Mouse (Mus musculus): ENCODE measurements around the gene Arl5c. TPM values are rescaled to one million over a fixed set of nuclear protein-coding genes. Genes with fewer than 3 reads are reported as not detected.

The Arl5c gene
- total RNA-seq, 2 experiments from 2014 or later, result 0.76 to 0.94 TPM

- no peak for DNase-seq (ENCODE audit: low spot score in 2 of 2)
These were observed 710 bp upstream of the Arl5c start for GRCm38 (mm10) chr11:97996691-97997090.

GRCm38 (mm10) chr11:97994539-97995100, 1.4 kb downstream of the Arl5c start:
- DNase-seq (ENCODE audit: low spot score in 2 of 2), result peak in 1 of 2 experiments; percentile 80

- DNase-seq (ENCODE audit: low spot score in 2 of 2), result peak; percentile 81 to 95
These were observed 7.4 kb downstream of the Arl5c start for GRCm38 (mm10) chr11:97988530-97989096.

DNA sequence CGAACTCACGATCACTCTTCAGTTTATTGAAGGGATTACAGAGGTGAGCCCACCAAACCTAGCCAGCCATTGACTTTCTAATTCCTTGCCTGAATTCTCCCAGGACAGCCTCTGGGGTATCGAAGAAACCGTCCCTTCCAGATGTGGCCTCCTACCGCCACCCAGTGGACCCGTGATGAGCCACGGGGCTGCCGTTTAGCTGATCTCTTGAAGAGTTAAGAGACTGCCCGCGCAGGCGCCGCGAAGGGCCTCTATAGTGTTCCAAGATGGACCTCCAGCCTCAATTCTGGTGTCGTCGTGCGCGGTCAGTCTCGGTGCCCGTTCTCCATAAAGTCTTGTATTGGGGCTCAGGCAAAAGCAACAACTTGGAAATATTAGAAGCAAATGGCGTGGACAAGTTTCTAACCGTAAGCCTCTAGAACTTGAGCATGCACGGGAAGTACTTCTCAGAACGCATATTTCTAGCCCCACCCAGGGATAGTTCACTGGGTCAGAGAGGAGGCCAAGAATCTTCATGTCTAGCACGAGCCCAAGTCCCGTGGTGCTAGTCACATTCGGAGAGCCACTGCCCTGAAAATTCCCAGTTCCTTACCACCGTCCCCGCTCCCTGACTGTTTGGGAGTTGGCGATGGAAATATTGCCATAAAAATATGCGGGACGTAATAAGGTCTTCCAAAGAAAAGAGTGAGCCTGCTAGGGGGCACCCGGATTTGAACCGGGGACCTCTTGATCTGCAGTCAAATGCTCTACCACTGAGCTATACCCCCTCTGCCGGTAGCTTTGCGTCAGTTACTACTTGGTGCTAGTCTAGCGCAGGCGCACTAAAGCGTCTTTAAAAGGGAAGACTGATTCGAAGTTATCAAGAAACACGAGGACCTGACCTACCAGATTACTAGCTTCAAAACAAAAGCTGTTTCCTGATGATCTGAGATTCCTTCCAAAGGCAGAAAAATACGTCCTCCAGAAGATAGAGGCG, 8.1 kb downstream of the Arl5c start:
- DNase-seq (ENCODE audit: low spot score in 2 of 2), result peak; percentile 95 to 98

DNA sequence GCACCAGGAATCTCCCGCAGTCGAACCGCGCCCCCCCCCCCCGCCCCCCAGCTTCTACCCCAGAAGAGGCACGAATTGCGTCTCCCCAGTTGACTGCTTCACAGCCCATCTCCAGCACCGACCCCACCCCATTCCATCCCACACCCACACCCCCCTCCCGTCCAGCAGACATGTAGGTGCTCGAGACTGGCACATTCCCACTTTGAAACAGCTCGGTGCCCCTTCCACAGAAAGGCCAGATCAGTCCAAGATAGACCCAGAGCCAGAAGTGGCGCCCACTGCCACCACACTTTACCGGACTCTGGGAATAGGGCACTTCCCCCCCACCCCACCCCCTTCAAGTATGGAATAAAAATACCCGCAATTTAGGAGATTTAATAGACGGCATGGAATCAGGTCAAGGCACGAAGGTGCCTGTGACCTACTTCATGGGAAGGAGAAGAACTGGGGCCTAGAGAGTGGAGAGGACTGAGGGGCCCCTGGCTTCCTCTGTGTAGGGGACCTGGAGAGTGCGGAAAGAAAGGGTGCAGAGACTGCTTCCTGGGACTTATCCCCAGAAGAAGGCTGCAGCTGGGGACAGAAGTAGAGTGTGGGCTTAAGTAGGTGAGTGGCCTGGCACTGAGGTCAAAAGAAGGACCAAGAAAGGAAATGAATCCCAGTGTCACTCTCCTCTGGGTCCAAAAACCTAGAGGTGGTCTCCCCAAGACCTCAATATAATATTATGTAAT, 9.1 kb downstream of the Arl5c start:
- no peak for DNase-seq (ENCODE audit: low spot score in 2 of 2)

- DNase-seq (ENCODE audit: low spot score in 2 of 2), result no peak
These were observed 10.0 kb downstream of the Arl5c start, which contains the start of gene Plxdc1 for GRCm38 (mm10) chr11:97985727-97986677. Gene Plxdc1, minus strand, starts transcription at chr11:97986444.

DNA sequence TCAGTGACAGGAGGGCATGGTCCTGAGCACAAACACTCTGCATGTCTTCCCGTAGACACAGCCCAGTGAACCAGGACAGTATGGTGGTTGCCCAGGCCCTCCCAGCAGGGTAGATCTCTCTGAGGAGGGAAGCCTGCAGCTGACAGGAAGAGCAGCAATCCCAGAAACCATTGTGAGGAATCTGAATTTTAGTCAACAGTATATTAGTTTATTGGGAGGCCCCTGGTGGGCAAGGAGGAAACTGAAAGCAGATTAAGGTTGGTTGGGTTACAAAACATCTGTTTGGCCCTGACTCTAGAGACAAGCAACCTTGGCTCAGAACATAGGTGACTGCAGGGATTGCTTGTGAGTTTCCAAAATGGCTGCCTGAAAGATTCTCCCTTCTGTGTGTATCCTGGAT, 12.0 kb downstream of the Arl5c start:
- no peak for DNase-seq (ENCODE audit: low spot score in 2 of 2)

- DNase-seq (ENCODE audit: low spot score in 2 of 2), result no peak
These were observed 12.5 kb downstream of the Arl5c start for GRCm38 (mm10) chr11:97983506-97983905.

GRCm38 (mm10) chr11:97982721-97983120, 13.3 kb downstream of the Arl5c start:
- DNase-seq (ENCODE audit: low spot score in 2 of 2), result no peak

DNA sequence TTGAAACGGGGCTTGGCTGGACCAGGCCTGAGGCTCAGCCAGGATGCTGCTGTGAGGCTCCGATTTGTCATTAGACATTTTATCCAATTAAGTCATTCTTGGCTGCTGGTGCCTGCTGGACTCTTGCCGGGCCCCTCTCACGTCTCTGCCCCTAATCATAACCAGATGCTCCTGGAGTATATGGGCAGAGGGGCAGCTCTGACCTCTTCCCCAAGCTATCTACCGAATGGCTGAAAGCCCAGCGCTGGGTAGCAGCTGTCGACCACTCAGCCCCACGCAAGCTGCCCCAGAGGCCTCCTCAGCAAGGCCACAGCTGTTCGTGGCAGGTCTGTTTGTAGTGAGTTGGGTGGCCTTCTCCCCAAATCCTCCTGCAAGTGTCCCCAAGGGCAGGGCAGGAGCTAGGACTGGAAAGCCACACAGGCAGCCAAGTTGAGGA, 15.4 kb downstream of the Arl5c start:
- DNase-seq (ENCODE audit: low spot score in 2 of 2), result no peak

- no peak for DNase-seq (ENCODE audit: low spot score in 2 of 2)
These were observed 16.0 kb downstream of the Arl5c start for GRCm38 (mm10) chr11:97979824-97980495.

DNA sequence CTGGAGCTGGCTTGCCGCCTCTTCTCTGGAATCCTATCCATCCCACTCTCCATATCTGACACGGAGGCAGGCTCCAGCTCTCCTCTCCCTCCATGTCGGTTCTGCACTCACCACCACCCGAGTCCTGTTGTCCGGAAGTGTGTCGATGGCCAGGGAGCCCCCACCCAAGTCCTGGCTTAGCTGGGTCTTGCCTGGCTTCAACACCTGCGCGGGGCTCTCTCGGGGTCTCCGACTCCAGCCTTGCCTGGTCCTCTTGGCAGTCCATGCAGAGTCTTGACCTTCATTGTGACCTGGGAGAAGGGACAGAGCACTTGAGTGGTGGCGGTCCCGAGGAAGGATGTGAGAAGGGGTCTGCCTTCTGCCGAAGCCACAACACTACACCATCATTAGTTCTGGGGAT, 17.6 kb downstream of the Arl5c start:
- DNase-seq (ENCODE audit: low spot score in 2 of 2), result no peak

GRCm38 (mm10) chr11:97977797-97978196, 18.2 kb downstream of the Arl5c start:
- no peak for DNase-seq (ENCODE audit: low spot score in 2 of 2)

DNA sequence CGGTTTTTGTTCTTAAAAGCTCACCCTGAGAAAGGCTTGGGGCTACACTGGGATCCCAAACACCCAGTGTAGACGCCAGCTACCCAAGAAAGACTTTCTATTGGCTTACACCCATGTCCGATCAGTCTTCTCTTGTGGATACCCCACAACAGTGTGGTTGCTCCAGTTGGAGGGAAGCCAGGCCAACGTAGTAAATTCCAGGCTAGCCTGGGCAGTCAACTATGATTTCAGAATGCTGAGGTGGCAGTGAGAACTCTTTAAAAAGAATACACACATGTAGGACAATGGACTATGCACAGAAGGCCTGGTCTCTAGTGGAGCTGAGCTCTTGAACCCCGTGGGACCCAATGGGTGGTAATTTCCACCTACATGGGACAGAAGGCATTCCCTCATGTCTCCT, 21.2 kb downstream of the Arl5c start:
- no peak for DNase-seq (ENCODE audit: low spot score in 2 of 2)

- DNase-seq (ENCODE audit: low spot score in 2 of 2), result no peak
These were observed 21.8 kb downstream of the Arl5c start for GRCm38 (mm10) chr11:97974141-97974540.

DNA sequence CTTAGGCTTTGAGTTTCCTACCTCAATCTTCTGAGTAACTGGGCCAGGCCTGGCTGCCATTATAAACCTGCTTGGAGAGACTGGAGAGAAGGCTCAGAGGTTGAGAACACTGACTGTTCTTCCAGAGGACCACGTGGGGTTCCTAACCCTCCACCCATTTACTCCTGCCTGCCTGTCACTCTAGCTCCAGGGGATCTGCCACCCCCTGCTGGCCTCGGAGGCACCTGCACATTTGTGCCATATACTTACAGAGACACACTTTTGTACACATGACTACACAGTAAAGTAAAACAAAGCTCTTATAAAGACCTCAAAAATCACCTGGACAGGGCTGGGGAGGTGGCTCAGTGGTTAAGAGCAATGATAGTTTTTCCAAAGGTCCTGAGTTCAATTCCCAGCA, 23.5 kb downstream of the Arl5c start:
- no peak for DNase-seq (ENCODE audit: low spot score in 2 of 2)

DNA sequence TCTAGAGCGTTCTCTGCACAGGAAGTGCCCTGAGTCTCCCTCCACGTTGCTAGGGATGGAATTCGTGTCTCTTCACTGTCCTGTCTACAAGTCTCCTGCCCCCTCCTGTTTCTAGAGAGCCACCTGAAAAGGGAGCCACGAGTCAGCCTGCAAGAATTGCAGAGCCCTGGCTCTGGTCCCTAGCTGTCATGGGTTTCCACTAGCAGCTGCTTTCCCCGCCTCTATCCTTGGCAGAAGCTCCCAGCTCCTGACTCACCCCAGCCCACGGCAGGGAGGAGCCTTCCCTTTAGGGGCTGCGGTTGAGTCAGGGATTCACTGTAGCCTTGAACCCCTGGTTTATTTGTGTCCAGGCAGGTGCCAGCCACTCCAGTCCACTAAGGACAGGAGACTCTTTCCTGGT, 24.7 kb downstream of the Arl5c start:
- DNase-seq (ENCODE audit: low spot score in 2 of 2), result peak; percentile 86 to 91

DNA sequence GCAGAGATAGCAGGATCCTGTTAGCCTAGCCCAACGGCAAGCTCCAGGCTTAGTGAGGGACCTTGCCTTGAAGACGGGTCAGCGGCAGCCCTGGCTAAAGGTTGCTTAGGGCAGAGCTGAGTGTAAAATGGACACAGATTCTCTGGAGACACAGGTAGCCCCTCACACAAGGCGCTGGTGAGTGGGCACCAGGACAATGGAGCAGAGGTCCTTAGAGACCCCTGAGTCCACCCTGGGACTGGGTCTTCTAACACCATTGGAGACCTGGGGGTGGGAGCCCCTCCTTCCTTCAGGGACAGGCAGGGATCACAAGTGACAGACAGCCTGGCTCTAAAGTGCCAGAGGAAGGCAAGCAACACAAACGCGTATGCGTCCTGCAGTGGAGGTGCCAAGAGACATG, 25.2 kb downstream of the Arl5c start:
- no peak for DNase-seq (ENCODE audit: low spot score in 2 of 2)

DNA sequence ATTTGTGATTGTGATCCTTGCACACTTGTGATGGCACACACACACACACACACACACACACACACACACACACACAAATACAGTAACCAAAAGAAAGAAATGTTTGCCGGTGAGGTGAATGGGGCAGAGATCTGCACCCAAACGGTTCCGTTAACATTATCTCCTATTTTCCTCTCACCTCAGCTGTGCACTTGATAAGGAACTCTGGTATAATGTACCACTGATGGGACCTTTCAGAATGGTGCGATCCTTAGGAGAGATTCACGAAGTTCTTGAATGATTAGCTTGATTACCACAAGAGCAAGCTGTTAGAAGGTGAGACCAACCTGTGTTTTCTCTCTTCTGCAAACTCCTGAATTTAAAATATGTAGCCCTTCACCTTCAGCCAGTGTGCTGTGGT, 27.6 kb downstream of the Arl5c start:
- DNase-seq (ENCODE audit: low spot score in 2 of 2), result no peak

DNA sequence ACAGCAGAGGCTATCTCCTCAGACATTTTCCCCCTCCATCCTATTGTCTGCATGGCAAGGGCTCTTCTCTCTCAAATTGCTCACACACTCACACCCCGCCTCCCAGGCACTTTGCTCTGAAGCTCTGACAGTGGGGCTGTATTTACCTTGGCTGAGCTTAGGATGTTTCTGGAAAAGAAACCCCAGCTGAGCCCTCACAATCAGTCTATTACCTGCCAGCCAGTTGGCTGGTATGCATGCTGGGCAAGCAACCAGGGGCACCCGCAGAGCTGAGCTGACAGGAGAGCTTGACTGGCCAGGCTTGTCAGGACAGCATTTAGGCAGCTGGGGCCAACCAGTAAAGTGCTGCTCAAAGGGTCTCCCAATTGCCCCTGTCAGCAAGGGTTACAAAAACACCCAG, 28.9 kb downstream of the Arl5c start:
- DNase-seq (ENCODE audit: low spot score in 2 of 2), result no peak
